Mouse (Mus musculus) telencephalon, adult 2 months (tissue): ENCODE measurements at regions not wholly inside any gene's neighbourhood (a gene's known extent, or its start where the extent isn't known, plus 50 kb on each side); places are given as distances from the start of the nearest gene placed in this dataset.

Experiments used
- DNase-seq: peaks from one replicate; pipeline ENCODE4 v3.0.0-alpha.2; 2011; ENCODE audit warnings: low read depth, low spot score

- peak; percentile 52 for DNase-seq
These were observed 52.8 kb upstream of the Dmrtb1 start for GRCm38 (mm10) chr4:107736866-107737265.

GRCm38 (mm10) chr4:107737907-107738306 is 53.9 kb upstream of the Dmrtb1 start:
- no peak for DNase-seq

GRCm38 (mm10) chr4:107738776-107739175 is 54.7 kb upstream of the Dmrtb1 start:
- DNase-seq, result no peak

- no peak for DNase-seq
These were observed 55.9 kb upstream of the Dmrtb1 start for GRCm38 (mm10) chr4:107739789-107740405.

GRCm38 (mm10) chr4:107743646-107744045 is 58.4 kb upstream of the Lrp8 start:
- no peak for DNase-seq

GRCm38 (mm10) chr4:107746366-107746765 is 55.7 kb upstream of the Lrp8 start:
- no peak for DNase-seq

GRCm38 (mm10) chr4:107746923-107747431 is 55.1 kb upstream of the Lrp8 start:
- no peak for DNase-seq

GRCm38 (mm10) chr4:107747454-107747853 is 54.6 kb upstream of the Lrp8 start:
- DNase-seq, result no peak

GRCm38 (mm10) chr4:107747907-107748628 is 54.0 kb upstream of the Lrp8 start:
- DNase-seq, result no peak

GRCm38 (mm10) chr4:107749045-107749444 is 53.0 kb upstream of the Lrp8 start:
- no peak for DNase-seq

- no peak for DNase-seq
These were observed 52.0 kb upstream of the Lrp8 start for GRCm38 (mm10) chr4:107750017-107750416.
